9 mouse cellular contexts compared by ENCODE assay signal in the genomic region with DNA sequence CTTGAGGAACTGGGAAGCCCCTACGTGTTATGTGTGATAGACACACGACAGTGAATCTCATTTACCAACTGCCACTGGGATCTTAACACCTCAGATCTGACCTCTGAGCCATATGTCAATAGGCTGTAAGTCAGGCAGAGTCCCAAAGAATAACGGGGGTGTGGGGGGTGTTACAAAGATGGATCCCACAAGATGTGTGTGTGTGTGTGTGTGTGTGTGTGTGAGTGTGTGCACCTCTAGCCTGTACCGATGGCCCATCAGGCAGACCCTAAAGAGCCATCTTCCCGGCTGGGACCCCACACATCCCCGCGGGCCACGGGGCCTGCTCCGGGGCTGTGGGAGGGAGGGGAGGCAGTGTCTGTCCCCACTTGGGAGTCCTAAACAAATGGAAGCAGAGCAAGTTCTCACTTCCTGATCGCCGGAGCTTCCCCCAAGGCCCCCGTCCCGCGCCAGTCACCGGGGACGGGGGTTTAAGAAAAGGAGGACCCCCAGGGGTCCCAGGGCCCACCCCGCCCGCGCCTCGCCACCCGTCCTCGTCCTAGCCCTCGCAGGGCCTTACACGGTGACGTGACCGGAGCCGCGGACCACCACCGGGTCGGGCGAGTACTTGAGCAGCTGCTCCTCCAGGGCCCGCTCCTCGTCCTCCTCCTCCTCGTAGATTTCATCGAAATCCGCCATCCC. TPM values are rescaled to one million over a fixed set of nuclear protein-coding genes. Genes with fewer than 3 reads are reported as not detected.
DNase-seq lines count a peak whose midpoint lies in the region; ATAC-seq and TF ChIP-seq lines count a peak whose summit lies in the region.
"Had no signal": no experiment of that assay in that cellular context is flagged by ENCODE, and none has a peak within 500 bp of the region (broad histone marks: within the 10 kb centered on the region; RNA-seq: fewer than 3 reads in every experiment).

No protein-coding gene starts in this region.

- H3K27me3 ChIP-seq in heart, embryonic 14.5 days (ENCODE audit: control insufficient read depth, insufficient read depth, low read length), result no peaks in the 10 kb centered on the region
- H3K27me3 ChIP-seq in liver, adult 2 months (ENCODE audit: control insufficient read depth, insufficient read depth, low read length), result no peaks in the 10 kb centered on the region

- no peaks in the 10 kb centered on the region for H3K9me3 ChIP-seq in ES-E14 (ENCODE audit: control insufficient read depth, insufficient read depth, low read depth, low read length)
- H3K9me3 ChIP-seq in heart, embryonic 14.5 days (ENCODE audit: control insufficient read depth, low read length), result no peaks in the 10 kb centered on the region

- ATAC-seq in heart, embryonic 14.5 days (ENCODE audit: insufficient number of reproducible peaks, insufficient read depth, low FRiP score, low read depth), result peak; percentile 48

- peak overlapping the region; percentile 93 for H3K9ac ChIP-seq in ES-E14 (ENCODE audit: insufficient read depth, low read depth, low read length, poor library complexity, severe bottlenecking)
- H3K9ac ChIP-seq in heart, embryonic 14.5 days (ENCODE audit: low read length), result peak overlapping the region; percentile 99
- H3K9ac ChIP-seq in liver, adult 2 months (ENCODE audit: low read depth, low read length), result peak overlapping the region; percentile 99

- no peaks in the 10 kb centered on the region for H3K36me3 ChIP-seq in ES-E14 (ENCODE audit: control insufficient read depth, insufficient read depth, low read length, poor library complexity, severe bottlenecking)
- 0 out of 2 replicates have a peak, but pooled peaks cover 2% of the 10 kb centered on the region for H3K36me3 ChIP-seq in heart, embryonic 14.5 days (ENCODE audit: control insufficient read depth, insufficient read depth, low read length)
- H3K36me3 ChIP-seq in liver, adult 2 months (ENCODE audit: control insufficient read depth, insufficient read depth, low read length), result peaks cover 2% of the 10 kb centered on the region; the same call in 1 of the 2 replicates

- peak overlapping the region; percentile 81 for H3K4me2 ChIP-seq in heart, embryonic 14.5 days (ENCODE audit: low read length)

- peak overlapping the region; percentile 34 for H3K27ac ChIP-seq in ES-E14 (ENCODE audit: insufficient read depth, low read depth, low read length, poor library complexity, severe bottlenecking)
- H3K27ac ChIP-seq in heart, embryonic 14.5 days (replicated peaks in 1 of 2; ENCODE audit: control insufficient read depth in 1 of 2, insufficient read depth in 1 of 2, low read depth in 2 of 2, low read length in 2 of 2), result peak overlapping the region; percentile 76 to 84
- H3K27ac ChIP-seq in liver, adult 2 months (replicated peaks; ENCODE audit: insufficient read depth, low read depth, low read length), result peak overlapping the region; percentile 91

- peaks cover 16% of the 10 kb centered on the region for H3K79me2 ChIP-seq in liver, adult 2 months (ENCODE audit: control insufficient read depth, insufficient read depth, low read length)

- under 1% methylated on average over 34 of the region's 36 CpGs for WGBS in heart, embryonic 14.5 days
- under 1% methylated on average over 35 of the region's 36 CpGs for WGBS in liver, adult 2 months

- in situ Hi-C loops in ES-E14 (cut with MboI; ENCODE audit: low sequenced_read_pairs in 2 of 2, unreplicated experiment in 2 of 2), result no loop called here

- peak; percentile 45 to 52 for DNase-seq in layer of hippocampus, postnatal 10 days (ENCODE audit: low spot score in 2 of 2)
- no peak for DNase-seq in layer of hippocampus, postnatal 14 days (ENCODE audit: low spot score in 2 of 2)
- DNase-seq in ES-E14 (ENCODE audit: low read depth, low spot score), result no peak
- peak; percentile 44 for DNase-seq in c-Kit-positive CD71-positive TER-119-positive erythroid progenitor cells, embryonic 14.5 days (ENCODE audit: low spot score)
- peak; percentile 64 for DNase-seq in liver, adult 2 months (ENCODE audit: extremely low read depth, low read depth, low spot score)
- peak; percentile 34 to 52 for DNase-seq in natural killer cell, adult 2 months (ENCODE audit: low spot score in 2 of 2)
- DNase-seq in thymus, postnatal 10 days (ENCODE audit: low spot score in 2 of 2), result no peak

- peaks cover 5 to 9% of the 10 kb centered on the region in 2 experiments; a peak in 2 of 4 replicates for H3K4me1 ChIP-seq in ES-E14 (ENCODE audit: control insufficient read depth in 2 of 2, insufficient read depth in 2 of 2, low read length in 2 of 2, poor library complexity in 1 of 2)
- H3K4me1 ChIP-seq in heart, embryonic 14.5 days (ENCODE audit: control insufficient read depth in 2 of 2, insufficient read depth in 2 of 2, low read length in 2 of 2), result peaks cover 4 to 12% of the 10 kb centered on the region in 2 experiments; a peak in 3 of 4 replicates
- peaks cover 23% of the 10 kb centered on the region for H3K4me1 ChIP-seq in liver, adult 2 months (ENCODE audit: control insufficient read depth, insufficient read depth, low read length)

- TF ChIP-seq POLR2A in liver, adult 2 months (IDR thresholded peaks at IDR 0.05; ENCODE audit: extremely low read depth, insufficient read depth, low read length), result no peak

- H3K4me3 ChIP-seq in ES-E14 (ENCODE audit: insufficient read depth in 1 of 2, low read depth in 1 of 2, low read length in 2 of 2, poor library complexity in 1 of 2, severe bottlenecking in 1 of 2), result peak overlapping the region; percentile 84 to 98
- H3K4me3 ChIP-seq in heart, embryonic 14.5 days (ENCODE audit: control insufficient read depth in 1 of 2, insufficient read depth in 1 of 2, low read depth in 1 of 2, low read length in 2 of 2), result peak overlapping the region; percentile 96 to 99
- peak overlapping the region; percentile 98 for H3K4me3 ChIP-seq in liver, adult 2 months (ENCODE audit: insufficient read depth, low read depth, low read length)

- TF ChIP-seq CTCF in liver, adult 2 months (IDR thresholded peaks at IDR 0.05; ENCODE audit: low read depth, low read length), result no peak

TF ChIP-seq in ES-E14, 5 proteins besides CTCF, POLR2A, EP300 and RAD21:
- TF ChIP-seq HCFC1 (IDR thresholded peaks at IDR 0.05; ENCODE audit: borderline replicate concordance, insufficient read depth, low read length) (no peak), MAFK (IDR thresholded peaks at IDR 0.05; ENCODE audit: insufficient read depth, low read depth, low read length) (no peak), ZC3H11A (IDR thresholded peaks at IDR 0.05; ENCODE audit: borderline replicate concordance, low read depth, low read length) (no peak), CHD2 (IDR thresholded peaks at IDR 0.05; ENCODE audit: low read depth, low read length) (no peak), ZNF384 (IDR thresholded peaks at IDR 0.05; ENCODE audit: low read depth, low read length) (no peak)
TF ChIP-seq in ES-E14: peak in this region for 0.

RNA-seq across cellular contexts. Expression of gene Chic2, which starts 0.8 kb away (rescaled TPM):
- 10 to 100 TPM; 28.3 to 31.5 TPM for total RNA-seq in layer of hippocampus, postnatal 10 days (2021)
- total RNA-seq in layer of hippocampus, postnatal 14 days (2021), result 10 to 100 TPM; 26.7 TPM
- total RNA-seq in ES-E14 (2012; rRNA removed), result 23.9 and 38.9 TPM in 2 replicates
- 38.1 and 40.0 TPM in 2 replicates for polyA plus RNA-seq in heart, embryonic 14.5 days (2014; fragmentation: Nextera tagmentation; extraction: Ambion mirVana)
- 11.7 and 20.5 TPM in 2 replicates for total RNA-seq in liver, adult 2 months (2014; rRNA removed)
- 3.0 and 3.2 TPM in 2 replicates for polyA plus RNA-seq in liver, adult 2 months (2012; rRNA removed)

RNA-seq across cellular contexts. Expression of gene Gsx2, which starts 31.6 kb away (rescaled TPM):
- under 1 TPM; 0.47 to 0.59 TPM for total RNA-seq in layer of hippocampus, postnatal 10 days (2021)
- total RNA-seq in layer of hippocampus, postnatal 14 days (2021), result under 1 TPM in 1 of 2 experiments, not detected in 1; 0.39 TPM
- not detected in 2 replicates for total RNA-seq in ES-E14 (2012; rRNA removed)
- not detected in 2 replicates for polyA plus RNA-seq in heart, embryonic 14.5 days (2014; fragmentation: Nextera tagmentation; extraction: Ambion mirVana)
- not detected in 2 replicates for total RNA-seq in liver, adult 2 months (2014; rRNA removed)
- not detected in 2 replicates for polyA plus RNA-seq in liver, adult 2 months (2012; rRNA removed)
- total RNA-seq: heart, postnatal 36 days had no signal

Comparison
In these comparisons a context has a peak if more than half of its experiments do, and no peak if none do; other contexts are left out.
1. DNase-seq: peak in layer of hippocampus, postnatal 10 days (2 of 2), c-Kit-positive CD71-positive TER-119-positive erythroid progenitor cells, embryonic 14.5 days (single experiment), liver, adult 2 months (single experiment) and natural killer cell, adult 2 months (2 of 2); none in layer of hippocampus, postnatal 14 days (0 of 2), ES-E14 (single experiment) and thymus, postnatal 10 days (0 of 2).
2. H3K27ac ChIP-seq: peak in every context shown above with its lines; median percentile 91 in liver, adult 2 months; 80 in heart, embryonic 14.5 days; 34 in ES-E14.
3. Peak in every context shown above with its lines, with median percentiles within 50 percentile points of each other: H3K4me3 ChIP-seq and H3K9ac ChIP-seq.